Mouse (Mus musculus) liver, embryonic 14.5 days (tissue): ENCODE results near the gene 9130409I23Rik. TPM values are rescaled to one million over a fixed set of nuclear protein-coding genes. Genes with fewer than 3 reads are reported as not detected.

Experiments
- ATAC-seq: fragments of 200-750 bp; cut with Nextera tagmentation; 2 replicates; pipeline ENCODE4 v1.8.0; 2017; ENCODE audit warnings: moderate number of reproducible peaks, mild to moderate bottlenecking, moderate library complexity; ENCODE audit not compliant: insufficient read depth
- DNase-seq, 3 experiments: peaks; one replicate each; pipeline ENCODE4 v3.0.0-alpha.2; 2012 to 2013; ENCODE audit warnings: low read depth in 3 of 3, low spot score in 3 of 3
- H3K27ac ChIP-seq: fragments of 300-500 bp; sonication (generic); 2 replicates; pipeline ENCODE4 v1.5.1; 2014; ENCODE audit warnings: moderate library complexity, mild to moderate bottlenecking, control low read depth, inconsistent platforms
- H3K27me3 ChIP-seq: fragments of 300-500 bp; sonication (generic); 2 replicates; pipeline ENCODE4 v1.6.1; 2014; ENCODE audit warnings: mild to moderate bottlenecking, low read length, moderate library complexity; ENCODE audit not compliant: control insufficient read depth, insufficient read depth
- H3K36me3 ChIP-seq: fragments of 300-500 bp; sonication (generic); replicated peaks from 2 replicates; pipeline ENCODE4 v1.6.1; 2014; ENCODE audit warnings: low read depth; ENCODE audit not compliant: control insufficient read depth, insufficient read depth
- H3K4me1 ChIP-seq, 2 experiments: fragments of 200-500 bp in 1 of 2; fragments of 300-500 bp in 1 of 2; sonication (generic) in 1 of 2; replicated peaks; 2 replicates each; pipeline ENCODE4 v1.6.1; 2012 to 2014; ENCODE audit warnings: antibody characterized with exemption in 1 of 2, inconsistent platforms in 1 of 2, low read length in 1 of 2; ENCODE audit not compliant: control insufficient read depth in 2 of 2, insufficient read depth in 2 of 2
- H3K4me2 ChIP-seq: fragments of 300-500 bp; sonication (generic); 2 replicates; pipeline ENCODE4 v1.6.1; 2014; ENCODE audit warnings: low read depth, mild to moderate bottlenecking, control low read depth, moderate library complexity
- H3K4me3 ChIP-seq, 2 experiments: fragments of 200-500 bp in 1 of 2; fragments of 300-500 bp in 1 of 2; sonication (generic) in 1 of 2; 2 replicates each; pipeline ENCODE4 v1.5.1; 2012 to 2014; ENCODE audit warnings: low read depth in 2 of 2, low read length in 2 of 2, mild to moderate bottlenecking in 2 of 2, control low read depth in 1 of 2, inconsistent platforms in 1 of 2, moderate library complexity in 1 of 2; ENCODE audit not compliant: insufficient read depth in 1 of 2
- H3K9ac ChIP-seq: fragments of 300-500 bp; sonication (generic); replicated peaks from 2 replicates; pipeline ENCODE4 v1.6.1; 2014; ENCODE audit warnings: mild to moderate bottlenecking, control low read depth, moderate library complexity
- H3K9me3 ChIP-seq: fragments of 300-500 bp; sonication (generic); 2 replicates; pipeline ENCODE4 v1.6.1; 2016; ENCODE audit warnings: low read length, mixed read lengths; ENCODE audit not compliant: control insufficient read depth
- CTCF ChIP-seq: IDR thresholded peaks from 2 replicates; pipeline ENCODE4 v1.5.1; 2016; ENCODE audit warnings: antibody characterized with exemption, low read depth, control low read depth
- EP300 ChIP-seq: IDR thresholded peaks from 2 replicates; pipeline ENCODE4 v1.6.1; 2016; ENCODE audit warnings: antibody characterized with exemption, low read depth
- WGBS: fragments of 180-500 bp; shearing (Covaris S2); extraction: QIAGEN DNeasy Blood & Tissue Kit; methylation state at CpG from one replicate; pipeline ENCODE4 v1.1.7; 2014; ENCODE audit not compliant: insufficient replicate concordance; 5-methylcytosine and 5-hydroxymethylcytosine counted together
- polyA plus RNA-seq, 2 experiments: library from polyadenylated mRNA; depleted of rRNA in 1 of 2; stranded (reverse) in 1 of 2; unstranded in 1 of 2; fragments of >200 nt; fragmentation: Nextera tagmentation in 1 of 2; extraction: Ambion mirVana in 1 of 2; gene quantifications; 2 replicates each; pipeline versions ENCODE4 v1.2.1 to v1.2.3; 2012 to 2014

The 9130409I23Rik gene
- polyA plus RNA-seq, 2 experiments, result 0.03 TPM; not detected in 1

- Histone ChIP-seq H3K27me3 (no peaks in the 10 kb centered on the region), H3K27ac (no peak overlapping the region), H3K9me3 (no peaks in the 10 kb centered on the region), H3K36me3 (no peaks in the 10 kb centered on the region), H3K4me2 (no peak overlapping the region), H3K4me1 (peaks cover 0 to 4% of the 10 kb centered on the region in 2 experiments; a peak in 2 of 4 replicates), H3K9ac (no peak overlapping the region), H3K4me3 (no peak overlapping the region)
- WGBS, result 76% methylated on average over 2 of the region's 2 CpGs
- TF ChIP-seq CTCF (no peak), EP300 (no peak)
- no peak for DNase-seq
- no peak for ATAC-seq
These were observed 42.8 kb upstream of the 9130409I23Rik start for GRCm38 (mm10) chr1:181008266-181008665.

GRCm38 (mm10) chr1:181009011-181009590 lies 41.9 kb upstream of the 9130409I23Rik start:
- Histone ChIP-seq H3K27me3 (no peaks in the 10 kb centered on the region), H3K9ac (no peak overlapping the region), H3K27ac (no peak overlapping the region), H3K4me2 (no peak overlapping the region), H3K4me3 (no peak overlapping the region), H3K4me1 (peaks cover 0 to 4% of the 10 kb centered on the region in 2 experiments; a peak in 2 of 4 replicates), H3K36me3 (no peaks in the 10 kb centered on the region), H3K9me3 (no peaks in the 10 kb centered on the region)
- TF ChIP-seq EP300, result no peak
- no peak for TF ChIP-seq CTCF
- 67% methylated on average over 4 of the region's 4 CpGs for WGBS
- no peak for ATAC-seq
- no peak for DNase-seq

GRCm38 (mm10) chr1:181009754-181010153 lies 41.3 kb upstream of the 9130409I23Rik start:
- H3K4me1 ChIP-seq, result peaks cover 0 to 4% of the 10 kb centered on the region in 2 experiments; a peak in 2 of 4 replicates
- no peak overlapping the region for H3K4me2 ChIP-seq
- H3K36me3 ChIP-seq, result no peaks in the 10 kb centered on the region
- ATAC-seq (no peak), DNase-seq (no peak)
- 50% methylated on average over 3 of the region's 3 CpGs for WGBS
- no peak for TF ChIP-seq EP300
- TF ChIP-seq CTCF, result no peak
- H3K27me3 ChIP-seq, result no peaks in the 10 kb centered on the region
- H3K9ac ChIP-seq, result no peak overlapping the region
- no peaks in the 10 kb centered on the region for H3K9me3 ChIP-seq
- H3K27ac ChIP-seq, result no peak overlapping the region
- no peak overlapping the region for H3K4me3 ChIP-seq

GRCm38 (mm10) chr1:181010171-181010932 lies 40.7 kb upstream of the 9130409I23Rik start:
- H3K4me1 ChIP-seq, result peaks cover 0 to 4% of the 10 kb centered on the region in 2 experiments; a peak in 1 of 4 replicates
- H3K9me3 ChIP-seq, result no peaks in the 10 kb centered on the region
- no peaks in the 10 kb centered on the region for H3K27me3 ChIP-seq
- DNase-seq (no peak), ATAC-seq (no peak)
- no peak for TF ChIP-seq CTCF
- no peak for TF ChIP-seq EP300
- H3K36me3 ChIP-seq, result no peaks in the 10 kb centered on the region
- H3K4me3 ChIP-seq, result no peak overlapping the region
- H3K27ac ChIP-seq, result no peak overlapping the region
- 55% methylated on average over 4 of the region's 4 CpGs for WGBS
- H3K4me2 ChIP-seq, result no peak overlapping the region
- H3K9ac ChIP-seq, result no peak overlapping the region

GRCm38 (mm10) chr1:181011601-181012000 lies 39.4 kb upstream of the 9130409I23Rik start:
- Histone ChIP-seq H3K4me2 (no peak overlapping the region), H3K9ac (no peak overlapping the region), H3K4me1 (peaks cover 0 to 6% of the 10 kb centered on the region in 2 experiments; a peak in 2 of 4 replicates), H3K36me3 (no peaks in the 10 kb centered on the region), H3K4me3 (no peak overlapping the region), H3K9me3 (no peaks in the 10 kb centered on the region), H3K27ac (no peak overlapping the region), H3K27me3 (peaks cover 7% of the 10 kb centered on the region)
- WGBS, result 55% methylated on average over 5 of the region's 5 CpGs
- DNase-seq (no peak), ATAC-seq (no peak)
- TF ChIP-seq EP300 (no peak), CTCF (no peak)
